Mouse (Mus musculus): ENCODE measurements at regions not wholly inside any gene's neighbourhood (a gene's known extent, or its start where the extent isn't known, plus 50 kb on each side); places are given as distances from the start of the nearest gene placed in this dataset.

GRCm38 (mm10) chr4:114759837-114760236, 61.7 kb upstream of the Gm12830 start:
- H3K27ac ChIP-seq (ENCODE audit: control insufficient read depth, low read depth, low read length): no peak overlapping the region
- H3K4me1 ChIP-seq (ENCODE audit: control insufficient read depth in 1 of 2, insufficient read depth in 2 of 2, low read length in 2 of 2): no peaks in the 10 kb centered on the region
- no peaks in the 10 kb centered on the region for H3K9me3 ChIP-seq (replicated peaks; ENCODE audit: insufficient read depth, low read length)
- H3K36me3 ChIP-seq (ENCODE audit: control insufficient read depth in 1 of 2, insufficient read depth in 2 of 2, low read length in 2 of 2): no peaks in the 10 kb centered on the region
- TF ChIP-seq POLR2AphosphoS5 (IDR thresholded peaks at IDR 0.05; ENCODE audit: borderline replicate concordance, low read depth, low read length) (no peak), ZNF384 (IDR thresholded peaks at IDR 0.05; ENCODE audit: low read depth, low read length) (no peak), ELF1 (IDR thresholded peaks at IDR 0.05; ENCODE audit: low read depth, low read length) (no peak), JUND (IDR thresholded peaks at IDR 0.05; ENCODE audit: low read depth, low read length) (no peak), RCOR1 (IDR thresholded peaks at IDR 0.05; ENCODE audit: low read depth, low read length) (no peak), CTCF (IDR thresholded peaks at IDR 0.05 in 2 of 3, conservative IDR thresholded peaks at IDR 0.05 in 1 of 3; ENCODE audit: control insufficient read depth in 1 of 3, insufficient read depth in 1 of 3, low read depth in 2 of 3, low read length in 3 of 3, poor library complexity in 1 of 3, severe bottlenecking in 1 of 3) (no peak), KAT2A (conservative IDR thresholded peaks at IDR 0.05; ENCODE audit: low read depth, low read length) (no peak), NELFE (IDR thresholded peaks at IDR 0.05; ENCODE audit: low read depth, low read length) (no peak), TBP (IDR thresholded peaks at IDR 0.05; ENCODE audit: low read depth, low read length) (no peak), TCF12 (IDR thresholded peaks at IDR 0.05; ENCODE audit: low read depth, low read length) (no peak), MAFK (IDR thresholded peaks at IDR 0.05; ENCODE audit: borderline replicate concordance, low read depth, low read length) (no peak), POLR2A (IDR thresholded peaks at IDR 0.05; ENCODE audit: control insufficient read depth in 1 of 2, insufficient read depth in 1 of 2, low read depth in 1 of 2, low read length in 2 of 2, poor library complexity in 1 of 2) (no peak), ZC3H11A (IDR thresholded peaks at IDR 0.05; ENCODE audit: low read depth, low read length) (no peak), RAD21 (IDR thresholded peaks at IDR 0.05; ENCODE audit: low read depth, low read length) (no peak), USF1 (IDR thresholded peaks at IDR 0.05; ENCODE audit: low read depth, low read length) (no peak), HCFC1 (IDR thresholded peaks at IDR 0.05; ENCODE audit: low read depth, low read length) (no peak), POLR2AphosphoS2 (IDR thresholded peaks at IDR 0.05; ENCODE audit: low read length) (no peak), USF2 (IDR thresholded peaks at IDR 0.05; ENCODE audit: borderline replicate concordance in 1 of 2, insufficient read depth in 1 of 2, low read depth in 1 of 2, low read length in 2 of 2) (no peak), MEF2A (IDR thresholded peaks at IDR 0.05; ENCODE audit: extremely low read depth, insufficient replicate concordance, low read depth, low read length, poor library complexity, severe bottlenecking) (no peak), MYC (IDR thresholded peaks at IDR 0.05; ENCODE audit: low read depth, low read length) (no peak)
- no peak overlapping the region for H3K9ac ChIP-seq (ENCODE audit: control insufficient read depth, low read depth, low read length, poor library complexity, severe bottlenecking)
- no peak overlapping the region for H3K4me3 ChIP-seq (ENCODE audit: control insufficient read depth in 1 of 2, insufficient read depth in 1 of 2, low read depth in 2 of 2, low read length in 2 of 2)
- H3K79me2 ChIP-seq (ENCODE audit: control insufficient read depth, insufficient read depth, low read length, poor library complexity): no peaks in the 10 kb centered on the region
- H3K27me3 ChIP-seq (ENCODE audit: control insufficient read depth in 1 of 2, insufficient read depth in 2 of 2, low read length in 2 of 2): no peaks in the 10 kb centered on the region
- no peak for DNase-seq (ENCODE audit: low read depth, low spot score)

GRCm38 (mm10) chr4:114766643-114767393, 54.7 kb upstream of the Gm12830 start:
- Histone ChIP-seq H3K27ac (ENCODE audit: control insufficient read depth, low read depth, low read length) (no peak overlapping the region), H3K79me2 (ENCODE audit: control insufficient read depth, insufficient read depth, low read length, poor library complexity) (no peaks in the 10 kb centered on the region), H3K27me3 (ENCODE audit: control insufficient read depth in 1 of 2, insufficient read depth in 2 of 2, low read length in 2 of 2) (no peaks in the 10 kb centered on the region), H3K9ac (ENCODE audit: control insufficient read depth, low read depth, low read length, poor library complexity, severe bottlenecking) (no peak overlapping the region), H3K4me3 (ENCODE audit: control insufficient read depth in 1 of 2, insufficient read depth in 1 of 2, low read depth in 2 of 2, low read length in 2 of 2) (no peak overlapping the region), H3K9me3 (replicated peaks; ENCODE audit: insufficient read depth, low read length) (no peaks in the 10 kb centered on the region), H3K4me1 (ENCODE audit: control insufficient read depth in 1 of 2, insufficient read depth in 2 of 2, low read length in 2 of 2) (no peaks in the 10 kb centered on the region), H3K36me3 (ENCODE audit: control insufficient read depth in 1 of 2, insufficient read depth in 2 of 2, low read length in 2 of 2) (no peaks in the 10 kb centered on the region)
- DNase-seq (ENCODE audit: low read depth, low spot score): no peak
- TF ChIP-seq CHD2 (IDR thresholded peaks at IDR 0.05; ENCODE audit: low read length): no peak
- no peak for TF ChIP-seq TBP (IDR thresholded peaks at IDR 0.05; ENCODE audit: low read depth, low read length)
- TF ChIP-seq USF2 (IDR thresholded peaks at IDR 0.05; ENCODE audit: borderline replicate concordance in 1 of 2, insufficient read depth in 1 of 2, low read depth in 1 of 2, low read length in 2 of 2): no peak
- TF ChIP-seq CTCF (IDR thresholded peaks at IDR 0.05 in 2 of 3, conservative IDR thresholded peaks at IDR 0.05 in 1 of 3; ENCODE audit: control insufficient read depth in 1 of 3, insufficient read depth in 1 of 3, low read depth in 2 of 3, low read length in 3 of 3, poor library complexity in 1 of 3, severe bottlenecking in 1 of 3): no peak
- no peak for TF ChIP-seq MYC (IDR thresholded peaks at IDR 0.05; ENCODE audit: low read depth, low read length)
- TF ChIP-seq UBTF (IDR thresholded peaks at IDR 0.05; ENCODE audit: borderline replicate concordance, insufficient read depth, low read depth, low read length): no peak
- no peak for TF ChIP-seq NELFE (IDR thresholded peaks at IDR 0.05; ENCODE audit: low read depth, low read length)
- no peak for TF ChIP-seq MAX (IDR thresholded peaks at IDR 0.05; ENCODE audit: low read length)
- no peak for TF ChIP-seq GATA1 (IDR thresholded peaks at IDR 0.05; ENCODE audit: low read depth, low read length)
- no peak for TF ChIP-seq MEF2A (IDR thresholded peaks at IDR 0.05; ENCODE audit: extremely low read depth, insufficient replicate concordance, low read depth, low read length, poor library complexity, severe bottlenecking)
- TF ChIP-seq MYB (IDR thresholded peaks at IDR 0.05; ENCODE audit: low read depth, low read length): no peak
- no peak for TF ChIP-seq BHLHE40 (IDR thresholded peaks at IDR 0.05; ENCODE audit: borderline replicate concordance, low read depth, low read length)
- TF ChIP-seq SMC3 (IDR thresholded peaks at IDR 0.05; ENCODE audit: low read depth, low read length): no peak
- no peak for TF ChIP-seq RCOR1 (IDR thresholded peaks at IDR 0.05; ENCODE audit: low read depth, low read length)
- no peak for TF ChIP-seq ZMIZ1 (IDR thresholded peaks at IDR 0.05; ENCODE audit: low read depth, low read length)
- TF ChIP-seq POLR2AphosphoS2 (IDR thresholded peaks at IDR 0.05; ENCODE audit: low read length): no peak
- no peak for TF ChIP-seq USF1 (IDR thresholded peaks at IDR 0.05; ENCODE audit: low read depth, low read length)

Data from MEL (cell line).